Mouse (Mus musculus): ENCODE measurements around the gene Surf1. TPM values are rescaled to one million over a fixed set of nuclear protein-coding genes. Genes with fewer than 3 reads are reported as not detected.

Surf1 gene
- polyA plus RNA-seq, 1 experiment: 40.6 TPM

DNA sequence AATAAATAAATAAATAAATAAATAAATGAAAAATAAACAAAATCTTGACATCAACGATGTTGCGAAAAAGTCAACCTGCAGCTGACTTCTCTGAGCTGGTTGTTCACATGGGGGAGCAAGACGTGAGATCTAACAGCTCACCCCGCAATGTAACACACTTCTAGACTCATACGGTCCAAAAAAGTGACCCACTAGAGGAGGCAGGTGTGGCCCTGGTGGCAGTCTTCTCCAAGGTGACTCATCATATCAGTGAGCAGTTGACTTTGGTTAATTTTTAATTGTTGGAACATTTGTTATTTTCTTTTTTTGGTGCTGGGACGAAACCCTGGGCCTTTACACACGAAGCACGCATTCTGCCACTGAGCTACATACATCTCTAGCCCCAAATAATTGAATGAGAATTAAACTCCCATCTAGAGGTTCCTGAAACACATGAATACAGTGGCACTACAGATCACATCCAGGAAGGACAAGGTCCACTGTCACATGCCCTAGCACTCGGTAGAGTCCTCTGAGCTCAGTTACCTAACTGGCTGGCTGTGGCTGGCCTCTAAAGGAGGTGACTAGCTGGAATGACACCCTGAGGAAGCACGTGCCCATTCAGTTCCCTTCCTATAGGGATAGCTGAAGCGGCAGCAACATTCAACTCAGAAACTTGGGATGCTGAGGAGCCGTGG is 40.6 kb upstream of the Surf1 start:
- Histone ChIP-seq H3K36me3 (ENCODE audit: control insufficient read depth, insufficient read depth, low read length, poor library complexity, severe bottlenecking) (peaks cover 55% of the 10 kb centered on the region), H3K9me3 (replicated peaks; ENCODE audit: control insufficient read depth, insufficient read depth, low read length, poor library complexity, severe bottlenecking) (no peaks in the 10 kb centered on the region), H3K27ac (ENCODE audit: insufficient read depth, low read length) (no peak overlapping the region), H3K27me3 (ENCODE audit: control insufficient read depth, insufficient read depth, low read length, poor library complexity, severe bottlenecking) (no peaks in the 10 kb centered on the region), H3K4me1 (ENCODE audit: control insufficient read depth, insufficient read depth, low read length) (no peaks in the 10 kb centered on the region), H3K9ac (ENCODE audit: low read depth, poor library complexity, severe bottlenecking) (no peak overlapping the region), H3K4me3 (ENCODE audit: low read depth, low read length) (no peak overlapping the region)
- TF ChIP-seq EP300 (IDR thresholded peaks at IDR 0.05; ENCODE audit: insufficient read depth, low read depth, low read length) (no peak), POLR2A (IDR thresholded peaks at IDR 0.05; ENCODE audit: insufficient read depth, low read length) (no peak), CTCF (IDR thresholded peaks at IDR 0.05; ENCODE audit: low read depth, low read length) (no peak)

DNA sequence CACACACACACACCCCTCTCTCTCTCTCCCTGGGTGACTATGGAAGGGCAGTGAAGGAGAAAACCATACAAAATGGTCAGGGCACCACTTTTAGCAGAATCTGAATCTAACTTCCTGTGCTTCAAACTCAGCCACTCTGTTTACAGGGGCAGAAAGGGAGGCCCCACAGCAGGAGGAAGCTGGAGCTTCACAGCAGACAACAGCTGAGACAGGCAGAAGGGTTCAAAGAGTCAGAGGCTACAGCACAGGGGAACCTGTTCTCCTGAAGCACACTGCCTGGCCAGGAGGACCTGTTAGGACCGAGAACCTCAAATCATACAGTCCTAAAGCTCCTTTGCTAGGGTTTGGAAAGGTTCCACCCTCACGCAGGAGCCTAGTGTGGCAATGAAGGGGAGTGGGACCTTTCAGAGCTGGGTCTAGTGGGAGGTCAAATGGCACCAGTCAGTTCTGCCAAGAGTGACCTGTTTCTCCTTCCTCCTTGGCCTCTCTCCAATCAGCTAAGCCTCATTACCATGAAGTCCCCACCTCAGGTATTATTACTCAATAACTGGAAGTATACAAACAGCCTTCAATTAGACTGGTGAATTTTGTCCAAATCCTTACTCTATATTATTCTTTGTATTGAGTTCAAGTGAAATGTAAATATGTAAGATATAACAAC is 38.5 kb upstream of the Surf1 start:
- Histone ChIP-seq H3K36me3 (ENCODE audit: control insufficient read depth, insufficient read depth, low read length, poor library complexity, severe bottlenecking) (peaks cover 43% of the 10 kb centered on the region), H3K27ac (ENCODE audit: insufficient read depth, low read length) (no peak overlapping the region), H3K9ac (ENCODE audit: low read depth, poor library complexity, severe bottlenecking) (no peak overlapping the region), H3K9me3 (replicated peaks; ENCODE audit: control insufficient read depth, insufficient read depth, low read length, poor library complexity, severe bottlenecking) (no peaks in the 10 kb centered on the region), H3K4me3 (ENCODE audit: low read depth, low read length) (no peak overlapping the region), H3K27me3 (ENCODE audit: control insufficient read depth, insufficient read depth, low read length, poor library complexity, severe bottlenecking) (no peaks in the 10 kb centered on the region), H3K4me1 (ENCODE audit: control insufficient read depth, insufficient read depth, low read length) (no peaks in the 10 kb centered on the region)
- TF ChIP-seq EP300 (IDR thresholded peaks at IDR 0.05; ENCODE audit: insufficient read depth, low read depth, low read length) (no peak), POLR2A (IDR thresholded peaks at IDR 0.05; ENCODE audit: insufficient read depth, low read length) (no peak), CTCF (IDR thresholded peaks at IDR 0.05; ENCODE audit: low read depth, low read length) (no peak)

DNA sequence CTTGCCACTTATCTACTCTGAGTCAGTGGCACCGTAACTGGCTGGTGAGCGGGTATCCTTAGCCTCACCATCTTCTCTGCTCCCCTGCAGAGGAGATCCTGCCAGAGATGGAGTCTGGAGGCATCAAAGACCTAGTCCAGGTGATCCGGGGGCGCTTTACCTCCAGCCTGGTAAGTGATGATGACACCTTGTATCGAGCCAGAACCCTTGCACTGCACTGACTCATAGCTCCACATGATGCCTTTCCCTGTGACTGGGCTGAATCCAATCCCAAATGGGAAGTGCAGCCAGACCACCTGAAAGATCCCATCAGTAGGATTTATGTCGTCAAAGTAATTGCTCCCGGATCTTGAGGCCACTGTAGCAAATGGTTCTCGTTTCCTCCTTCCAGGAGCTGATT is 36.5 kb upstream of the Surf1 start:
- Histone ChIP-seq H3K36me3 (ENCODE audit: control insufficient read depth, insufficient read depth, low read length, poor library complexity, severe bottlenecking) (peaks cover 29% of the 10 kb centered on the region), H3K9ac (ENCODE audit: low read depth, poor library complexity, severe bottlenecking) (no peak overlapping the region), H3K27me3 (ENCODE audit: control insufficient read depth, insufficient read depth, low read length, poor library complexity, severe bottlenecking) (no peaks in the 10 kb centered on the region), H3K27ac (ENCODE audit: insufficient read depth, low read length) (no peak overlapping the region), H3K9me3 (replicated peaks; ENCODE audit: control insufficient read depth, insufficient read depth, low read length, poor library complexity, severe bottlenecking) (no peaks in the 10 kb centered on the region), H3K4me3 (ENCODE audit: low read depth, low read length) (no peak overlapping the region), H3K4me1 (ENCODE audit: control insufficient read depth, insufficient read depth, low read length) (no peaks in the 10 kb centered on the region)
- TF ChIP-seq POLR2A (IDR thresholded peaks at IDR 0.05; ENCODE audit: insufficient read depth, low read length) (no peak), CTCF (IDR thresholded peaks at IDR 0.05; ENCODE audit: low read depth, low read length) (no peak), EP300 (IDR thresholded peaks at IDR 0.05; ENCODE audit: insufficient read depth, low read depth, low read length) (no peak)

DNA sequence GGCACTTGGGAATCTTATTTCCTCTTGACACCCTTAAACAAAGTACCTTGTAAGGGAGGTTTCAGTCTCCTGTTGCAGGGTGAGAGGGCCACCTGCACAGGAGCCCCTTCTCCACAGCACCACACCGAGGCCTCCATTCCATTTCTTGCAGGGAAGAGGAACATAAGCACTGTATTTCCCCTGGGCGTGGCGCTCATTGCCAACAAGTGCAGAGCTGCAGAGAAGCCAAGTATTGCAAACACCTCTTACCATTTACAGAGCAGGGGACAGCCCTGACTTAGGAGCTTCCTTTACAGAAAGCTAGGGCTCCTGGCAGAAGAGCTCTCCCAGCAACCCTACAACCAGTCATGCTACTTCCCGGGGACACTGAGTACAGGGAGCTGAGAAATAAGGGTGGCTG is 35.9 kb upstream of the Surf1 start:
- Histone ChIP-seq H3K36me3 (ENCODE audit: control insufficient read depth, insufficient read depth, low read length, poor library complexity, severe bottlenecking) (peaks cover 23% of the 10 kb centered on the region), H3K9me3 (replicated peaks; ENCODE audit: control insufficient read depth, insufficient read depth, low read length, poor library complexity, severe bottlenecking) (no peaks in the 10 kb centered on the region), H3K9ac (ENCODE audit: low read depth, poor library complexity, severe bottlenecking) (no peak overlapping the region), H3K4me1 (ENCODE audit: control insufficient read depth, insufficient read depth, low read length) (no peaks in the 10 kb centered on the region), H3K27ac (ENCODE audit: insufficient read depth, low read length) (no peak overlapping the region), H3K4me3 (ENCODE audit: low read depth, low read length) (no peak overlapping the region), H3K27me3 (ENCODE audit: control insufficient read depth, insufficient read depth, low read length, poor library complexity, severe bottlenecking) (no peaks in the 10 kb centered on the region)
- TF ChIP-seq CTCF (IDR thresholded peaks at IDR 0.05; ENCODE audit: low read depth, low read length) (no peak), POLR2A (IDR thresholded peaks at IDR 0.05; ENCODE audit: insufficient read depth, low read length) (no peak), EP300 (IDR thresholded peaks at IDR 0.05; ENCODE audit: insufficient read depth, low read depth, low read length) (no peak)

DNA sequence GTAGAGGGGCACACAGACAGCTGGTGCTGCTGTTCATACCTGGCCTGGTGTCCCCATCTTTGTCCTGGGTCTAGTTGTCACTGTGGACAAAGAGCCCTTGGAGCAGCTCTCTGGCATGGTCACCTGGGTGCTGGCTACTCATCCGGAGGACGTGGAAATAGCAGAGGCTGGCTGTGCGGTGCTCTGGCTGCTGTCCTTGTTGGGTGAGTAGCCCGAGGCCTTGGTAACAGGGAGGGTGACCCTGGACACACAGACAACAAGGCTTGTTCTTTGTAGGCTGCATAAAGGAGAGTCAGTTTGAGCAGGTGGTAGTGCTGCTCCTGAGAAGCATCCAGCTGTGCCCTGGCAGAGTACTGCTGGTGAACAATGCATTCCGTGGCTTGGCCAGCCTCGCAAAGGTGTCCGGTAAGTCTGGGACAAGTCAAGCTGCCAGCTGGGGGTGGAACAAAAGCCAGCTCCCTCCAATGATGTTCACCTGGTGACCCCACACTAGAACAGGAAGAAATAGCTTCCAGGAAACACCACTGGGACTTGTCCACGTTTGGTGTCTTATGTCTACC is 35.1 kb upstream of the Surf1 start:
- no peak overlapping the region for H3K9ac ChIP-seq (ENCODE audit: low read depth, poor library complexity, severe bottlenecking)
- no peaks in the 10 kb centered on the region for H3K27me3 ChIP-seq (ENCODE audit: control insufficient read depth, insufficient read depth, low read length, poor library complexity, severe bottlenecking)
- no peaks in the 10 kb centered on the region for H3K4me1 ChIP-seq (ENCODE audit: control insufficient read depth, insufficient read depth, low read length)
- H3K9me3 ChIP-seq (replicated peaks; ENCODE audit: control insufficient read depth, insufficient read depth, low read length, poor library complexity, severe bottlenecking): no peaks in the 10 kb centered on the region
- peaks cover 18% of the 10 kb centered on the region for H3K36me3 ChIP-seq (ENCODE audit: control insufficient read depth, insufficient read depth, low read length, poor library complexity, severe bottlenecking)
- no peak overlapping the region for H3K4me3 ChIP-seq (ENCODE audit: low read depth, low read length)
- H3K27ac ChIP-seq (ENCODE audit: insufficient read depth, low read length): no peak overlapping the region
- TF ChIP-seq CTCF (IDR thresholded peaks at IDR 0.05; ENCODE audit: low read depth, low read length): no peak
- TF ChIP-seq EP300 (IDR thresholded peaks at IDR 0.05; ENCODE audit: insufficient read depth, low read depth, low read length): no peak
- no peak for TF ChIP-seq POLR2A (IDR thresholded peaks at IDR 0.05; ENCODE audit: insufficient read depth, low read length)

DNA sequence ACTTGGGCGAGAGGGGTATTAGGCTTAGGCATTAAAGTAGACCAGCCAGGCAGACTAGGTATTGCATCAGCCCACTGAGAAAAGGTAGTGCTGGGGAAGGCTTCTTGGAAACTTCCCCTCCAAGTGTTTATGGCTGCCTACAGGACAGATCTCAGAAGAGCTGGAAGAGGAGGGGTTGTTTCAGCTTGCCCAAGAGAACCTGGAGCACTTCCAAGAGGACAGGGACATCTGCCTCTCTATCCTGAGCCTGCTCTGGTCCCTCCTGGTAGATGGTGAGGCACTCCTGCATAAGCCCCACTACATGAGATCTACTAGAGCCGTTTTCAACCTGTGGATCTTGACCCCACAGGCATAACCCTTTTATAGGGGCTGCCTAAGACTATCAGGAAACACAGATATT is 34.1 kb upstream of the Surf1 start:
- Histone ChIP-seq H3K27me3 (ENCODE audit: control insufficient read depth, insufficient read depth, low read length, poor library complexity, severe bottlenecking) (no peaks in the 10 kb centered on the region), H3K27ac (ENCODE audit: insufficient read depth, low read length) (no peak overlapping the region), H3K36me3 (ENCODE audit: control insufficient read depth, insufficient read depth, low read length, poor library complexity, severe bottlenecking) (peaks cover 8% of the 10 kb centered on the region), H3K4me1 (ENCODE audit: control insufficient read depth, insufficient read depth, low read length) (no peaks in the 10 kb centered on the region), H3K4me3 (ENCODE audit: low read depth, low read length) (no peak overlapping the region), H3K9ac (ENCODE audit: low read depth, poor library complexity, severe bottlenecking) (no peak overlapping the region), H3K9me3 (replicated peaks; ENCODE audit: control insufficient read depth, insufficient read depth, low read length, poor library complexity, severe bottlenecking) (no peaks in the 10 kb centered on the region)
- TF ChIP-seq EP300 (IDR thresholded peaks at IDR 0.05; ENCODE audit: insufficient read depth, low read depth, low read length) (no peak), POLR2A (IDR thresholded peaks at IDR 0.05; ENCODE audit: insufficient read depth, low read length) (no peak), CTCF (IDR thresholded peaks at IDR 0.05; ENCODE audit: low read depth, low read length) (no peak)
